Mouse (Mus musculus) ovary, adult 2 months (tissue): Measurements from ENCODE around the gene Gm21900. TPM values are rescaled to one million over a fixed set of nuclear protein-coding genes. Genes with fewer than 3 reads are reported as not detected.

Experiments used
- polyA plus RNA-seq: library from polyadenylated mRNA; depleted of rRNA; stranded (reverse); fragments of >200 nt; gene quantifications from 2 replicates; pipeline ENCODE4 v1.2.3, GENCODE M21; 2012; rRNA removed

Gene Gm21900
- not detected in 2 replicates for polyA plus RNA-seq

DNA sequence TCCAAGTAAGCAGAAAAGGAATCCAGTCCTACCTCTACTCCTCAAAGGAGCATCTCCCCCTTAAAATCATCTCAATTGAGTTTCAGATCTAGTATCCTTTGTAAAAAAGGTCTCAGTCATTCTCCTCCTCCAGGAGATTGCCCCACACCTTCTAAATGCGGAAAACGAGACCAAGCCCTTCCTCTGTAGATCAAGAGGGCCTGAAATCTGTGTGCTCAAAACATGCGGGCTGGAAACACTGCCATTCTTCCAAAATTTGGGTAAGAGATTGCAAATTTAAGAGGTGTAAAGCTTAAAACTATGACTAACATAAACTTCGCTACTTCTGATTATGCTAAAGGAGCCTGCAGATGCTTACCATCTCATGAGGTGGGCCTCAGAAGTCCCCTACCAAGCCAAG lies at the start of gene Gm21900:
Gene Gm21900 (plus strand): TSS at position 301 of the 400 bp plus-strand sequence.

Other genes starting within 250 kb of the Gm21900 start
- not detected in 2 replicates for gene Gm28510, start 203.6 kb upstream of the Gm21900 start, polyA plus RNA-seq
- gene Gm20737, start 80.3 kb upstream of the Gm21900 start, polyA plus RNA-seq: not detected in 2 replicates
- gene Gm21775, start 62.9 kb upstream of the Gm21900 start, polyA plus RNA-seq: not detected in 2 replicates
- not detected in 2 replicates for gene Gm20777, start 136.1 kb downstream of the Gm21900 start, polyA plus RNA-seq